Mouse (Mus musculus): ENCODE measurements around the gene Lpcat1. TPM values are rescaled to one million over a fixed set of nuclear protein-coding genes. Genes with fewer than 3 reads are reported as not detected.

Gene Lpcat1
- polyA plus RNA-seq, 1 experiment from 2014 or later, result 59.3 TPM

GRCm38 (mm10) chr13:73484171-73484570 lies 17.2 kb downstream of the Lpcat1 start:
- Histone ChIP-seq H3K36me3 (peaks cover 34% of the 10 kb centered on the region), H3K27ac (no peak overlapping the region), H3K9ac (no peak overlapping the region), H3K27me3 (no peaks in the 10 kb centered on the region), H3K4me3 (no peak overlapping the region), H3K4me1 (0 out of 2 replicates have a peak, but pooled peaks cover 2% of the 10 kb centered on the region), H3K9me3 (no peaks in the 10 kb centered on the region), H3K4me2 (replicated peaks) (no peak overlapping the region)
- ATAC-seq (ENCODE audit: insufficient number of reproducible peaks, insufficient read depth, low FRiP score, low TSS enrichment), result no peak
- WGBS, result 90% methylated on average over 5 of the region's 5 CpGs

- no peaks in the 10 kb centered on the region for H3K4me1 ChIP-seq
- ATAC-seq (ENCODE audit: insufficient number of reproducible peaks, insufficient read depth, low FRiP score, low TSS enrichment), result no peak
- H3K27ac ChIP-seq, result no peak overlapping the region
- no peaks in the 10 kb centered on the region for H3K27me3 ChIP-seq
- WGBS, result 69% methylated on average over 3 of the region's 3 CpGs
- no peak overlapping the region for H3K4me3 ChIP-seq
- H3K36me3 ChIP-seq, result peaks cover 72% of the 10 kb centered on the region
- no peak overlapping the region for H3K4me2 ChIP-seq (replicated peaks)
- H3K9ac ChIP-seq, result no peak overlapping the region
- H3K9me3 ChIP-seq, result no peaks in the 10 kb centered on the region
Measured at GRCm38 (mm10) chr13:73488105-73488504, 21.1 kb downstream of the Lpcat1 start.

GRCm38 (mm10) chr13:73488707-73489106 lies 21.7 kb downstream of the Lpcat1 start:
- Histone ChIP-seq H3K4me2 (replicated peaks) (no peak overlapping the region), H3K9me3 (no peaks in the 10 kb centered on the region), H3K27me3 (no peaks in the 10 kb centered on the region), H3K9ac (no peak overlapping the region), H3K4me3 (no peak overlapping the region), H3K36me3 (peaks cover 75% of the 10 kb centered on the region), H3K4me1 (no peaks in the 10 kb centered on the region), H3K27ac (no peak overlapping the region)
- WGBS, result 88% methylated on average over 9 of the region's 9 CpGs
- ATAC-seq (ENCODE audit: insufficient number of reproducible peaks, insufficient read depth, low FRiP score, low TSS enrichment), result no peak

GRCm38 (mm10) chr13:73489986-73490385 lies 23.0 kb downstream of the Lpcat1 start:
- ATAC-seq (ENCODE audit: insufficient number of reproducible peaks, insufficient read depth, low FRiP score, low TSS enrichment), result no peak
- no peaks in the 10 kb centered on the region for H3K9me3 ChIP-seq
- no peaks in the 10 kb centered on the region for H3K27me3 ChIP-seq
- 93% methylated on average over 3 of the region's 3 CpGs for WGBS
- H3K4me2 ChIP-seq (replicated peaks), result no peak overlapping the region
- no peak overlapping the region for H3K27ac ChIP-seq
- no peaks in the 10 kb centered on the region for H3K4me1 ChIP-seq
- H3K9ac ChIP-seq, result no peak overlapping the region
- no peak overlapping the region for H3K4me3 ChIP-seq
- peaks cover 80% of the 10 kb centered on the region for H3K36me3 ChIP-seq

GRCm38 (mm10) chr13:73490564-73491170 lies 23.7 kb downstream of the Lpcat1 start:
- ATAC-seq (ENCODE audit: insufficient number of reproducible peaks, insufficient read depth, low FRiP score, low TSS enrichment), result no peak
- peaks cover 83% of the 10 kb centered on the region for H3K36me3 ChIP-seq

GRCm38 (mm10) chr13:73493183-73493582 lies 26.2 kb downstream of the Lpcat1 start:
- WGBS, result 92% methylated on average over 4 of the region's 4 CpGs
- no peak overlapping the region for H3K27ac ChIP-seq
- H3K9me3 ChIP-seq, result no peaks in the 10 kb centered on the region
- no peak overlapping the region for H3K4me2 ChIP-seq (replicated peaks)
- no peaks in the 10 kb centered on the region for H3K4me1 ChIP-seq
- no peaks in the 10 kb centered on the region for H3K27me3 ChIP-seq
- no peak overlapping the region for H3K4me3 ChIP-seq
- H3K36me3 ChIP-seq, result peaks cover 88% of the 10 kb centered on the region
- no peak for ATAC-seq (ENCODE audit: insufficient number of reproducible peaks, insufficient read depth, low FRiP score, low TSS enrichment)
- no peak overlapping the region for H3K9ac ChIP-seq

More at GRCm38 (mm10) chr13:73490564-73491170, 23.7 kb downstream of the Lpcat1 start:
- Histone ChIP-seq H3K4me2 (replicated peaks) (no peak overlapping the region), H3K4me1 (no peaks in the 10 kb centered on the region), H3K9ac (no peak overlapping the region), H3K27me3 (no peaks in the 10 kb centered on the region), H3K27ac (no peak overlapping the region), H3K4me3 (no peak overlapping the region), H3K9me3 (no peaks in the 10 kb centered on the region)
- 85% methylated on average over 8 of the region's 8 CpGs for WGBS

- no peaks in the 10 kb centered on the region for H3K27me3 ChIP-seq
- no peaks in the 10 kb centered on the region for H3K9me3 ChIP-seq
- H3K4me2 ChIP-seq (replicated peaks), result no peak overlapping the region
- H3K36me3 ChIP-seq, result peaks cover 88% of the 10 kb centered on the region
- H3K9ac ChIP-seq, result no peak overlapping the region
- H3K27ac ChIP-seq, result no peak overlapping the region
- 94% methylated on average over 9 of the region's 9 CpGs for WGBS
- H3K4me3 ChIP-seq, result no peak overlapping the region
- no peaks in the 10 kb centered on the region for H3K4me1 ChIP-seq
- no peak for ATAC-seq (ENCODE audit: insufficient number of reproducible peaks, insufficient read depth, low FRiP score, low TSS enrichment)
Measured at GRCm38 (mm10) chr13:73494528-73494927, 27.5 kb downstream of the Lpcat1 start.

- H3K4me3 ChIP-seq, result no peak overlapping the region
- no peaks in the 10 kb centered on the region for H3K4me1 ChIP-seq
- H3K4me2 ChIP-seq (replicated peaks), result no peak overlapping the region
- WGBS, result 81% methylated on average over 2 of the region's 2 CpGs
- H3K27ac ChIP-seq, result no peak overlapping the region
- peaks cover 88% of the 10 kb centered on the region for H3K36me3 ChIP-seq
- ATAC-seq (ENCODE audit: insufficient number of reproducible peaks, insufficient read depth, low FRiP score, low TSS enrichment), result no peak
- H3K9me3 ChIP-seq, result no peaks in the 10 kb centered on the region
- no peak overlapping the region for H3K9ac ChIP-seq
- no peaks in the 10 kb centered on the region for H3K27me3 ChIP-seq
Measured at GRCm38 (mm10) chr13:73496137-73496536, 29.1 kb downstream of the Lpcat1 start.

- Histone ChIP-seq H3K27ac (no peak overlapping the region), H3K9ac (no peak overlapping the region), H3K36me3 (peaks cover 72% of the 10 kb centered on the region), H3K4me1 (no peaks in the 10 kb centered on the region), H3K9me3 (no peaks in the 10 kb centered on the region), H3K4me2 (replicated peaks) (no peak overlapping the region), H3K4me3 (no peak overlapping the region), H3K27me3 (no peaks in the 10 kb centered on the region)
- no peak for ATAC-seq (ENCODE audit: insufficient number of reproducible peaks, insufficient read depth, low FRiP score, low TSS enrichment)
- WGBS, result 79% methylated on average over 6 of the region's 6 CpGs
Measured at GRCm38 (mm10) chr13:73499893-73500604, 33.1 kb downstream of the Lpcat1 start.

- H3K36me3 ChIP-seq, result peaks cover 58% of the 10 kb centered on the region
Measured at GRCm38 (mm10) chr13:73502719-73503118, 35.7 kb downstream of the Lpcat1 start.

GRCm38 (mm10) chr13:73505686-73506467 lies 38.9 kb downstream of the Lpcat1 start:
- H3K36me3 ChIP-seq, result peaks cover 46% of the 10 kb centered on the region
- H3K9ac ChIP-seq, result no peak overlapping the region
- H3K9me3 ChIP-seq, result no peaks in the 10 kb centered on the region
- H3K4me3 ChIP-seq, result no peak overlapping the region
- no peaks in the 10 kb centered on the region for H3K4me1 ChIP-seq
- H3K27ac ChIP-seq, result no peak overlapping the region
- ATAC-seq (ENCODE audit: insufficient number of reproducible peaks, insufficient read depth, low FRiP score, low TSS enrichment), result no peak
- no peaks in the 10 kb centered on the region for H3K27me3 ChIP-seq
- H3K4me2 ChIP-seq (replicated peaks), result no peak overlapping the region
- WGBS, result 59% methylated on average over 7 of the region's 7 CpGs

More at GRCm38 (mm10) chr13:73502719-73503118, 35.7 kb downstream of the Lpcat1 start:
- Histone ChIP-seq H3K27ac (no peak overlapping the region), H3K27me3 (no peaks in the 10 kb centered on the region), H3K9me3 (no peaks in the 10 kb centered on the region), H3K9ac (no peak overlapping the region), H3K4me2 (replicated peaks) (no peak overlapping the region), H3K4me1 (no peaks in the 10 kb centered on the region), H3K4me3 (no peak overlapping the region)
- ATAC-seq (ENCODE audit: insufficient number of reproducible peaks, insufficient read depth, low FRiP score, low TSS enrichment), result no peak
- 75% methylated on average over 2 of the region's 2 CpGs for WGBS

Data from embryonic facial prominence, embryonic 12.5 days (tissue).